Mouse (Mus musculus): ENCODE results near the gene Abhd16a.

Abhd16a gene

GRCm38 (mm10) chr17:35083929-35084497, 5.0 kb upstream of the Abhd16a start:
- DNase-seq (ENCODE audit: low spot score in 2 of 2) = no peak

GRCm38 (mm10) chr17:35085208-35085865, 3.7 kb upstream of the Abhd16a start, which contains the start of gene Ly6g6f:
Gene Ly6g6f, minus strand, starts transcription at chr17:35085610.
- DNase-seq (ENCODE audit: low spot score in 2 of 2) = no peak

GRCm38 (mm10) chr17:35088151-35088550, 912 bp upstream of the Abhd16a start:
- no peak for DNase-seq (ENCODE audit: low spot score in 2 of 2)

GRCm38 (mm10) chr17:35090166-35090932, 1.3 kb downstream of the Abhd16a start:
- DNase-seq (ENCODE audit: low spot score in 2 of 2) = peak; percentile 59 to 74

GRCm38 (mm10) chr17:35092403-35093198, 3.5 kb downstream of the Abhd16a start:
- no peak for DNase-seq (ENCODE audit: low spot score in 2 of 2)

GRCm38 (mm10) chr17:35094475-35095365, 5.7 kb downstream of the Abhd16a start:
- DNase-seq (ENCODE audit: low spot score in 2 of 2) = no peak

- no peak for DNase-seq (ENCODE audit: low spot score in 2 of 2)
Measured at GRCm38 (mm10) chr17:35096597-35096996, 7.5 kb downstream of the Abhd16a start.

- DNase-seq (ENCODE audit: low spot score in 2 of 2) = peak; percentile 62 to 80
Measured at GRCm38 (mm10) chr17:35097164-35097655, 8.1 kb downstream of the Abhd16a start.

- no peak for DNase-seq (ENCODE audit: low spot score in 2 of 2)
Measured at GRCm38 (mm10) chr17:35100196-35100765, 11.2 kb downstream of the Abhd16a start.

GRCm38 (mm10) chr17:35101161-35101560, 12.1 kb downstream of the Abhd16a start:
- peak in 1 of 2 experiments; percentile 12 for DNase-seq (ENCODE audit: low spot score in 2 of 2)

GRCm38 (mm10) chr17:35102299-35102698, 13.2 kb downstream of the Abhd16a start:
- no peak for DNase-seq (ENCODE audit: low spot score in 2 of 2)

- peak in 1 of 2 experiments; percentile 52 for DNase-seq (ENCODE audit: low spot score in 2 of 2)
Measured at GRCm38 (mm10) chr17:35103221-35103690, 14.2 kb downstream of the Abhd16a start.

- no peak for DNase-seq (ENCODE audit: low spot score in 2 of 2)
Measured at GRCm38 (mm10) chr17:35104079-35104478, 15.0 kb downstream of the Abhd16a start.

- DNase-seq (ENCODE audit: low spot score in 2 of 2) = peak in 1 of 2 experiments; percentile 58
Measured at GRCm38 (mm10) chr17:35104754-35105153, 15.7 kb downstream of the Abhd16a start.

- DNase-seq (ENCODE audit: low spot score in 2 of 2) = peak; percentile 58 to 73
Measured at GRCm38 (mm10) chr17:35105740-35106389, 16.8 kb downstream of the Abhd16a start.

- no peak for DNase-seq (ENCODE audit: low spot score in 2 of 2)
Measured at GRCm38 (mm10) chr17:35106522-35106921, 17.5 kb downstream of the Abhd16a start.

- DNase-seq (ENCODE audit: low spot score in 2 of 2) = no peak
Measured at GRCm38 (mm10) chr17:35108097-35108496, 19.0 kb downstream of the Abhd16a start, which contains the start of gene Ly6g5c. Gene Ly6g5c, plus strand, starts transcription at chr17:35108279.

GRCm38 (mm10) chr17:35111774-35112173, 22.7 kb downstream of the Abhd16a start:
- DNase-seq (ENCODE audit: low spot score in 2 of 2) = no peak

Data from spleen, postnatal 4 days (tissue).